Mouse (Mus musculus): ENCODE measurements at regions not wholly inside any gene's neighbourhood (a gene's known extent, or its start where the extent isn't known, plus 50 kb on each side); places are given as distances from the start of the nearest gene placed in this dataset.

DNA sequence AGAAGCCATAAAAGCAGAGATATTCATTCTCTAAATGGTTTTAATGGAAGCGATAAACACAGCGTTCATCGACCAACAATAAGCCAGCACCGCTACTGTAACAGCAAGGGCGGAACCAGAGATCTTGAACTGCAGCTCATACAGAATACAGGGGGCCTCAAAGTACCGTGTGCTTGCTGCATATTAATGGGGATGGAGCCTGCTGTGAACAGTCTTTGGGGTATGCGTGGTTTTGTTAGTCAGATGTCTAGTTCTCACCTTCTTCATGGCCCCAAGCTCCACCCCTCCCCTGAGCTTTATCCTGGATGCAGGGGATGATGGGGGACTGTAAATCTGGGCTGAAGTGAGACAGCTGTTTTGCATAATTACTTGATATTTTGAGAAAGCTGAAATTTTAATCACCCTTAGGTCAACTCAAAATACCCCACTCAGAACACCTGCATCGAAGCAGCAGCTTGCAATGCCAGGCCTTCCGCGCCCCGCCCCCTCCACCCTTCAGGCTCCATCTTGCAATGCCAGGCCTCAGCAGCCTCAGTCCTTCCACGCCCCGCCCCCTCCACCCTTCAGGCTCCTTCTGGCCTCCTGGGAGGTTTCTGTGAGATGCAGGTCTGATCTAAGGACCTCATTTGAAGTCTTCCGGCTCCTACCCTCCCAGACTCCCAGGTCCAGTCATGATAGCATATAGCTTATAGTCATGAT, 73.5 kb upstream of the Tspan5 start:
- DNase-seq: no peak

DNA sequence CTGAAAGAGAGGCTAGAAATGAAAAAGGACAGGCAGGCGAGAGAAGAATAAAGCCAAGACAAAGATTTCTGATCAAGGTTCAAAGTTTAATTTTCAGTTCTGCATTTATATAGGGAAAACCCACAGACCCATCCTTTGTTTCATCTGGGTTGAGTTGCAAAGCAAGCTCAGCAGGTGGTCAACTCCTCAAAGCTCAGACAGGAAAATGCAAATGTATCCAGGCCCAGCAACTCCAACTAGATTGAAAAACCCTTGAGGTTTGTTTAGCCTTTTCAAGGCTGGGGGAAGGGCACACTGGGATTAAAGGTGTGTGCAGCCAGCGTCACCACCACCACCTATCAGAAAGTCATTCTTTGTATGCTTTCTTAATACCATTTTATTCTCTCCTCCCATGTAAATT, 66.1 kb upstream of the Tspan5 start:
- no peak for DNase-seq

DNA sequence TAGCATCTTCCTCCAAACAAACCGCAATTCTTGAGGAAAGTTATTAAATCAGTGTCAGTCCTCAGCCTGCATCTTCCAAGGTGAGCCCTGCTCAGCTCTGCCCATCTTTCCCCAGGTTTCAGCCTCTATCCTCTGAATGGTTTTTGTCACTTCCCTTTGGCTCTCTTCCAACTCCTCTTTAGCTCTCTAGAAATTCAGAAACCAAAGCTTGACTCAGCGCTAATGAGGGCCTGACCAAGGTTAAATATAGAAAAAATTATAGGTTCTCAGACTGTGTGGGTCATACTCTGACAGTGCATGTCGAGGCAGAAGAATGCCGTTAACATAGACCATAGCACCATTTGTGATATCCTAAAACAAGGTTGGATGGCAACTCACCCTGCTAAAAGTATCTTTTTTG, 63.6 kb upstream of the Tspan5 start:
- DNase-seq: no peak

GRCm38 (mm10) chr3:138686636-138687230, 55.3 kb upstream of the Tspan5 start:
- DNase-seq: no peak

- no peak for DNase-seq
Measured at GRCm38 (mm10) chr3:138688606-138689005, 53.4 kb upstream of the Tspan5 start.

Data from kidney, postnatal 10 days (tissue).